Mouse (Mus musculus): Measurements from ENCODE around the gene Fmo6. TPM values are rescaled to one million over a fixed set of nuclear protein-coding genes. Genes with fewer than 3 reads are reported as not detected.

The Fmo6 gene
- polyA plus RNA-seq, 1 experiment: not detected

GRCm38 (mm10) chr1:162938696-162939351 lies 1.5 kb upstream of the Fmo6 start:
- TF ChIP-seq CTCF (IDR thresholded peaks at IDR 0.05; ENCODE audit: borderline replicate concordance, extremely low read depth, insufficient read depth, insufficient read length): no peak
- TF ChIP-seq POLR2A (IDR thresholded peaks at IDR 0.05; ENCODE audit: borderline replicate concordance, extremely low read depth, insufficient read depth, insufficient read length, poor library complexity, severe bottlenecking): no peak
- no peak for DNase-seq (ENCODE audit: low read depth)

GRCm38 (mm10) chr1:162937970-162938695 lies 818 bp upstream of the Fmo6 start:
- no peak for TF ChIP-seq POLR2A (IDR thresholded peaks at IDR 0.05; ENCODE audit: borderline replicate concordance, extremely low read depth, insufficient read depth, insufficient read length, poor library complexity, severe bottlenecking)
- TF ChIP-seq CTCF (IDR thresholded peaks at IDR 0.05; ENCODE audit: borderline replicate concordance, extremely low read depth, insufficient read depth, insufficient read length): no peak
- peak; percentile 32 for DNase-seq (ENCODE audit: low read depth)

GRCm38 (mm10) chr1:162934374-162935012 lies 2.8 kb downstream of the Fmo6 start:
- TF ChIP-seq POLR2A (IDR thresholded peaks at IDR 0.05; ENCODE audit: borderline replicate concordance, extremely low read depth, insufficient read depth, insufficient read length, poor library complexity, severe bottlenecking) (no peak), CTCF (IDR thresholded peaks at IDR 0.05; ENCODE audit: borderline replicate concordance, extremely low read depth, insufficient read depth, insufficient read length) (no peak)
- DNase-seq (ENCODE audit: low read depth): no peak

GRCm38 (mm10) chr1:162932386-162932785 lies 4.9 kb downstream of the Fmo6 start:
- TF ChIP-seq POLR2A (IDR thresholded peaks at IDR 0.05; ENCODE audit: borderline replicate concordance, extremely low read depth, insufficient read depth, insufficient read length, poor library complexity, severe bottlenecking) (no peak), CTCF (IDR thresholded peaks at IDR 0.05; ENCODE audit: borderline replicate concordance, extremely low read depth, insufficient read depth, insufficient read length) (no peak)
- DNase-seq (ENCODE audit: low read depth): no peak

- TF ChIP-seq POLR2A (IDR thresholded peaks at IDR 0.05; ENCODE audit: borderline replicate concordance, extremely low read depth, insufficient read depth, insufficient read length, poor library complexity, severe bottlenecking) (no peak), CTCF (IDR thresholded peaks at IDR 0.05; ENCODE audit: borderline replicate concordance, extremely low read depth, insufficient read depth, insufficient read length) (no peak)
Observed at GRCm38 (mm10) chr1:162931880-162932279, 5.4 kb downstream of the Fmo6 start.

GRCm38 (mm10) chr1:162931310-162931875 lies 5.9 kb downstream of the Fmo6 start:
- peak; percentile 8 for DNase-seq (ENCODE audit: low read depth)
- no peak for TF ChIP-seq POLR2A (IDR thresholded peaks at IDR 0.05; ENCODE audit: borderline replicate concordance, extremely low read depth, insufficient read depth, insufficient read length, poor library complexity, severe bottlenecking)
- TF ChIP-seq CTCF (IDR thresholded peaks at IDR 0.05; ENCODE audit: borderline replicate concordance, extremely low read depth, insufficient read depth, insufficient read length): no peak

More at GRCm38 (mm10) chr1:162931880-162932279, 5.4 kb downstream of the Fmo6 start:
- no peak for DNase-seq (ENCODE audit: low read depth)

- DNase-seq (ENCODE audit: low read depth): no peak
- TF ChIP-seq POLR2A (IDR thresholded peaks at IDR 0.05; ENCODE audit: borderline replicate concordance, extremely low read depth, insufficient read depth, insufficient read length, poor library complexity, severe bottlenecking) (no peak), CTCF (IDR thresholded peaks at IDR 0.05; ENCODE audit: borderline replicate concordance, extremely low read depth, insufficient read depth, insufficient read length) (no peak)
Observed at GRCm38 (mm10) chr1:162930631-162931030, 6.7 kb downstream of the Fmo6 start.

GRCm38 (mm10) chr1:162929146-162929545 lies 8.2 kb downstream of the Fmo6 start:
- TF ChIP-seq CTCF (IDR thresholded peaks at IDR 0.05; ENCODE audit: borderline replicate concordance, extremely low read depth, insufficient read depth, insufficient read length) (no peak), POLR2A (IDR thresholded peaks at IDR 0.05; ENCODE audit: borderline replicate concordance, extremely low read depth, insufficient read depth, insufficient read length, poor library complexity, severe bottlenecking) (no peak)
- no peak for DNase-seq (ENCODE audit: low read depth)

GRCm38 (mm10) chr1:162925121-162925520 lies 12.2 kb downstream of the Fmo6 start:
- no peak for TF ChIP-seq POLR2A (IDR thresholded peaks at IDR 0.05; ENCODE audit: borderline replicate concordance, extremely low read depth, insufficient read depth, insufficient read length, poor library complexity, severe bottlenecking)
- TF ChIP-seq CTCF (IDR thresholded peaks at IDR 0.05; ENCODE audit: borderline replicate concordance, extremely low read depth, insufficient read depth, insufficient read length): no peak
- no peak for DNase-seq (ENCODE audit: low read depth)

- no peak for DNase-seq (ENCODE audit: low read depth)
- TF ChIP-seq POLR2A (IDR thresholded peaks at IDR 0.05; ENCODE audit: borderline replicate concordance, extremely low read depth, insufficient read depth, insufficient read length, poor library complexity, severe bottlenecking) (no peak), CTCF (IDR thresholded peaks at IDR 0.05; ENCODE audit: borderline replicate concordance, extremely low read depth, insufficient read depth, insufficient read length) (no peak)
Observed at GRCm38 (mm10) chr1:162916661-162917060, 20.7 kb downstream of the Fmo6 start.

- TF ChIP-seq CTCF (IDR thresholded peaks at IDR 0.05; ENCODE audit: borderline replicate concordance, extremely low read depth, insufficient read depth, insufficient read length): no peak
- no peak for TF ChIP-seq POLR2A (IDR thresholded peaks at IDR 0.05; ENCODE audit: borderline replicate concordance, extremely low read depth, insufficient read depth, insufficient read length, poor library complexity, severe bottlenecking)
- DNase-seq (ENCODE audit: low read depth): no peak
Observed at GRCm38 (mm10) chr1:162914932-162915556, 22.3 kb downstream of the Fmo6 start.
